9 mouse cellular contexts compared by ENCODE assay signal in genomic region chr17:5321589-5322225, GRCm38 (mm10).
DNase-seq lines count a peak whose midpoint lies in the region; ATAC-seq and TF ChIP-seq lines count a peak whose summit lies in the region.
"Had no signal": no experiment of that assay in that cellular context is flagged by ENCODE, and none has a peak within 500 bp of the region (broad histone marks: within the 10 kb centered on the region; RNA-seq: fewer than 3 reads in every experiment).

No protein-coding gene starts in this region.

- H3K4me3 ChIP-seq in kidney, adult 2 months (ENCODE audit: insufficient read depth, low read depth, low read length): no peak overlapping the region
- H3K4me3 ChIP-seq in kidney, embryonic 15.5 days (replicated peaks): no peak overlapping the region
- H3K4me3 ChIP-seq in liver, embryonic 11.5 days (ENCODE audit: low read depth, low read length): no peak overlapping the region
- H3K4me3 ChIP-seq: myocyte had no signal

- no peak overlapping the region for H3K9ac ChIP-seq in kidney, embryonic 15.5 days
- no peak overlapping the region for H3K9ac ChIP-seq in liver, embryonic 11.5 days (ENCODE audit: low read depth, low read length)

- peak; percentile 15 to 34 for DNase-seq in adrenal gland, postnatal 36 days
- DNase-seq in adrenal gland, postnatal 10 days: no peak
- DNase-seq in kidney, adult 2 months: no peak
- DNase-seq in B cell, adult 2 months: peak; percentile 45 to 59
- DNase-seq in liver, embryonic 11.5 days (ENCODE audit: low spot score): no peak
- DNase-seq in frontal cortex, postnatal 25 days (ENCODE audit: low spot score in 2 of 2): no peak
- no peak for DNase-seq in spleen, postnatal 14 days (ENCODE audit: low spot score in 2 of 2)

- WGBS in kidney, adult 2 months: 61% methylated on average over 8 of the region's 8 CpGs
- WGBS in kidney, embryonic 15.5 days: 66% methylated on average over 8 of the region's 8 CpGs
- 78% methylated on average over 8 of the region's 8 CpGs for WGBS in liver, embryonic 11.5 days

- peaks cover 4% of the 10 kb centered on the region for H3K36me3 ChIP-seq in kidney, adult 2 months (ENCODE audit: control insufficient read depth, insufficient read depth, low read length)
- peaks cover 66% of the 10 kb centered on the region for H3K36me3 ChIP-seq in kidney, embryonic 15.5 days
- 0 out of 2 replicates have a peak, but pooled peaks cover 8% of the 10 kb centered on the region for H3K36me3 ChIP-seq in liver, embryonic 11.5 days (ENCODE audit: control insufficient read depth, insufficient read depth, low read length)

- no peaks in the 10 kb centered on the region for H3K9me3 ChIP-seq in kidney, embryonic 15.5 days (replicated peaks)
- H3K9me3 ChIP-seq in liver, embryonic 11.5 days (ENCODE audit: control insufficient read depth, low read length): no peaks in the 10 kb centered on the region

- no peak overlapping the region for H3K4me2 ChIP-seq in kidney, embryonic 15.5 days
- no peak overlapping the region for H3K4me2 ChIP-seq in liver, embryonic 11.5 days

- TF ChIP-seq POLR2A in kidney, adult 2 months (IDR thresholded peaks at IDR 0.05; ENCODE audit: low read depth, low read length): no peak

- H3K27me3 ChIP-seq in kidney, adult 2 months (replicated peaks; ENCODE audit: control insufficient read depth, insufficient read depth, low read length): no peaks in the 10 kb centered on the region
- no peaks in the 10 kb centered on the region for H3K27me3 ChIP-seq in kidney, embryonic 15.5 days
- no peaks in the 10 kb centered on the region for H3K27me3 ChIP-seq in liver, embryonic 11.5 days (replicated peaks; ENCODE audit: control insufficient read depth, insufficient read depth, low read length)

- H3K4me1 ChIP-seq in kidney, adult 2 months (ENCODE audit: control insufficient read depth, insufficient read depth, low read length): peaks cover 14% of the 10 kb centered on the region
- H3K4me1 ChIP-seq in kidney, embryonic 15.5 days: peaks cover 42% of the 10 kb centered on the region
- peaks cover 10% of the 10 kb centered on the region; the same call in 1 of the 2 replicates for H3K4me1 ChIP-seq in liver, embryonic 11.5 days (replicated peaks; ENCODE audit: control insufficient read depth, insufficient read depth, low read length)

- no peak for ATAC-seq in kidney, embryonic 15.5 days (replicated peaks; ENCODE audit: low FRiP score)
- peak; percentile 19; the same call in 1 of the 2 replicates for ATAC-seq in liver, embryonic 11.5 days (replicated peaks; ENCODE audit: low FRiP score)

- TF ChIP-seq CTCF in kidney, adult 2 months (conservative IDR thresholded peaks at IDR 0.05; ENCODE audit: insufficient read depth, insufficient read length, low read depth, low read length): peak; percentile 46

- H3K27ac ChIP-seq in kidney, adult 2 months (ENCODE audit: insufficient read depth, low read depth, low read length): no peak overlapping the region
- H3K27ac ChIP-seq in kidney, embryonic 15.5 days: no peak overlapping the region
- H3K27ac ChIP-seq in liver, embryonic 11.5 days (ENCODE audit: low read depth, low read length): no peak overlapping the region

Comparison
In these comparisons a context has a peak if more than half of its experiments do, and no peak if none do; other contexts are left out.
1. DNase-seq: peak in adrenal gland, postnatal 36 days (2 of 2) and B cell, adult 2 months (2 of 2); none in adrenal gland, postnatal 10 days (single experiment), kidney, adult 2 months (single experiment), liver, embryonic 11.5 days (single experiment), frontal cortex, postnatal 25 days (0 of 2) and spleen, postnatal 14 days (0 of 2).